Mouse (Mus musculus) G1E-ER4 (cell line): ENCODE results near the gene Rnf38. TPM values are rescaled to one million over a fixed set of nuclear protein-coding genes. Genes with fewer than 3 reads are reported as not detected.

Experiments
- GATA1 ChIP-seq: IDR thresholded peaks from one replicate; pipeline ENCODE4 v1.8.0; 2012; ENCODE audit warnings: low read length, inconsistent platforms
- polyA plus RNA-seq: library from polyadenylated mRNA; stranded (reverse); fragments of >175 nt; gene quantifications from 2 replicates; pipeline ENCODE4 v1.2.3, GENCODE M21; 2012

Rnf38 gene
- 13.7 and 22.3 TPM in 2 replicates for polyA plus RNA-seq

- TF ChIP-seq GATA1 = no peak
These were observed at the start of gene Rnf38 for GRCm38 (mm10) chr4:44233713-44234003. TSS of gene Rnf38 (minus strand) at chr4:44233789.

DNA sequence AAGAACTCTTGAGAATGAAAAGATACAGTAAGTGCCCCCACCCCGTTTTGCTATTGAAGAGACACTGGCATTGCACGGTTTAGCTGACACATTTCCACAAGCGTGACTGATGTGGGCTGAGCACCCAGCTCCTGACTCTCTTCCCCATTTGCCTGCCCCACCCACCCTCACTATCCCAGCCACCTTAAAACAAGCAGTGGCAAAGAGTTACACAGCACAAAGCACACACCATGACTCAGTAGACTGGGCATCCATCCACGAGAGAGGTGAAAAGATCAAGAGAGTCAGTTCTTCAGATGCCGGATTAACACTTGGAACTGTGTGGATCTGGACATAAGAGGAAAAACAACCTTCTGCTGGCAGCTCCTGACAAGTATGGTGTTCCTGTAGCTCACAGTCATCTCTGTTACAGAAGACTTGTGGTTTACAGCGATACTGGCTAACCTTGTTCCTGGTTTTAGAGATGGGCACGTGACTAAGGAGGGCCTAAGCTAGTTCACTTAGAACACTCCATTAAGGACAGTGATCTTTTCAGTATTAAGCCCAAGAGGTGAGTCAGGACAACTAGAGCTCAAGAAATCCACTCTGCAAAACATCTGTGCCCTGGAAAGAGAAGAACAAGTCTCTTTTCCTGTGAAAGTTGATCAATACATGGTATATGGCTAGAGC lies 48.1 kb upstream of the Rnf38 start:
- TF ChIP-seq GATA1 = no peak

DNA sequence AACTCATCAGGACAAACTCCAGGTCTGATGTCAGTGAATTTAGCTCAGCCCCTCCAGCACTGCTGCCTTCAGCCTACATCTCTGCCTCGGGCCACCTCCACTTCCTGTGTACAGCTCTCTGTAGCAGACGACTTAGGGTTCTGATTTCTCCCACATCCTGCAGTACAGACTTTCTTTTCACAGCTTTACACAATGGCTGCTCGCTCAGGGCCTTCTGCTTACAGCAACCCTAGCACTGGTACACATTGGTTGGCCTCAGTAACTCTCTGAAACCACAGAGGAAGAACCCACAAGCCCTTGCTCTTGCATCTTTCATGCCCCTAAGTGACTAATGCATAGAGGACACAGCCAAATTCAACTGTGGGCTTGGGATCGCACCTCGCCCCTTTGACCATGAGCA lies 37.5 kb upstream of the Rnf38 start:
- TF ChIP-seq GATA1 = no peak

DNA sequence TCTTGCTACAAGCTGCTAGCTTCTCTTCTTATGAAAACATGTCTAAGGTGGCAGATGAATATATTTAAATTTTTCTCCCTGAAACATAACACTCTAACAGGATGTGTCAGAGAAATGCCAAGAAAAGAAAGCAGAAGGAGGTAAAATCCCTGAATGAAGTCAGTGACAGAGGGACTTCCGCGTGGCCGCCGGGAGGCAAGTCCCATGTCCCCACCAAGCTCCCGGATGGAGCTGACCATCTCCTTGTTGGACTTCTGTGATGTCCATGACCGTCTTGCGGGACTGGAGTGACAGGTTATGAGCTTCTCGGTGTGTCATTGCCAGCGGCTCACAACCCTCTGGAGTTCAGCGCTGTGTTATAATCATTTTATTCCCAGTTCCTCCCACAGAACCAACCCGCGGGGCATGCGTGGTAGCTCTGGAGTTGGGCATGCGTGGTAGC lies 35.8 kb upstream of the Rnf38 start:
- TF ChIP-seq GATA1 = no peak

DNA sequence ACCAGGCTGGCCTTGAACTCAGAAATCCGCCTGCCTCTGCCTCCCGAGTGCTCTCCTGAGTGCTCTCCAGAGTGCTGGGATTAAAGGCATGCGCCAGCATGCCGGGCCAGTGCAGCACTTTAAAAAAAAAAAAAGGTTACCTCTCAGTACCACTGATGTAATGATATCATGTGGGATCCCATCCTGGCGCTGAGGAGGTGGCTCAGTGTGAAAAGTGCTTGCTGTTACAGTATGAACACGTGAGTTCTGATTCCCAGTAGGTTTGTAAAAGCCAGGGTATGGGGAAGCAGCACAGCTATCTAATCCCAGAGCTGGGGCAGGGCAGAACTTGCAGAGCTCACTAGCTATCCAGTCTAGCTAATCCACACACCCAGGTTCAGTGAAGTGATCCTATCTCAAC lies 33.8 kb upstream of the Rnf38 start:
- no peak for TF ChIP-seq GATA1

DNA sequence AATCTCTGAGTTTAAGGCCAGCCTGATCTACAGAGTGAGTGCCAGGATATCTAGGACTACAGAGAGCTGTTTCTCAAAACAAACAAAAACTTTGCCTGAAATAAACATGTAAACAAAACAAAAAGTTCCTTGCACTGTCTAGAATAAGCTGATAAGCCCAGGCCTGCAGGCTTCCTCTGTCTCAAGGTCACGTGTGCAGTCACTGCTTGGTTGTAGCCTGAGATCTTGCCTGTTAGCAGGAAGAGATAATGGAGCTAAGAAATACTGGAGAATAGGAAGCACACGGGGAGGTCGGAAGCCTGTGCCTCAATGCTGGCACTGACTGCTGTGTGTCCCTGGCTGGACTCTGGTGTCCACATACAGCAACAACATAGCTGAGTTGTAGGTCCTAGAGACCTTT lies 31.9 kb upstream of the Rnf38 start:
- no peak for TF ChIP-seq GATA1

DNA sequence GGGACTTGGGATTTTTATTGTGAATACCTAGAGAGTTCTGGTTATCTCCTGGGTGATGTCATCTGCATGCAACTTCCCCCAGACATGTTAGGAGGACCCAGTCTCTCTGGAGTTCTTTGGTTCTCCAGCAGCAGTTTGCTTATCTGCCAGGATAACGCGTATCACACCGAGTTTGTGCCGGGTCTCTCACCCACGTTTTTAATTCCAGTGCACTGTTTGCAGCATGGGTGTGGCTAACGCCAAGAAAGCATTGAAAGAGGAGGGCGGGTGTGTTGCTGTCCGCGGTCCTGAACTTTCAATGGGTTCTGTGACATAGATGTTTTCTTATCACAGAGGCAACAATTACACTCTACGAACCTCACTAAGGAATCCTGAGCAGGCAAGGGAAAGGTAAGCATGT lies 26.7 kb upstream of the Rnf38 start:
- no peak for TF ChIP-seq GATA1

- no peak for TF ChIP-seq GATA1
These were observed 25.5 kb upstream of the Rnf38 start for GRCm38 (mm10) chr4:44259126-44259525.

DNA sequence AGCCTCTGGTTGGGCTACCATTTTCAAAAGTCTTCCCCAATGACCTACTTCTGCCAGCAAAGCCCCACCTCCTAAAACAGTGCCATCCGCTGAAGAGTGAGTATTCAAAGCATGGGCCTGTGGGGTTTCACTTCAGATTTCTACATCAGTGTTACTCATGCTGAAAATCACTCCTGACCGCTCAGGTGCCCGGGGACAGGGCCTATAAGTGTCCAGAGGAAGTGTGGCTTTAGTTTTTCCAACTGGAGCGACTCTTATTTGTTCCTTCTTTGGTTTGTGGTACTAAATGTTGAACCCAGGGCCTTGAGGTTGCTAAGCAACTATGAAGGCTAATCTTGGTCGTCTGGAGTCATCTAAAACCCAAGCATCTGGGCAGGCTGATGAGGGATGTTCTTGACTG lies 21.0 kb upstream of the Rnf38 start:
- TF ChIP-seq GATA1 = no peak

DNA sequence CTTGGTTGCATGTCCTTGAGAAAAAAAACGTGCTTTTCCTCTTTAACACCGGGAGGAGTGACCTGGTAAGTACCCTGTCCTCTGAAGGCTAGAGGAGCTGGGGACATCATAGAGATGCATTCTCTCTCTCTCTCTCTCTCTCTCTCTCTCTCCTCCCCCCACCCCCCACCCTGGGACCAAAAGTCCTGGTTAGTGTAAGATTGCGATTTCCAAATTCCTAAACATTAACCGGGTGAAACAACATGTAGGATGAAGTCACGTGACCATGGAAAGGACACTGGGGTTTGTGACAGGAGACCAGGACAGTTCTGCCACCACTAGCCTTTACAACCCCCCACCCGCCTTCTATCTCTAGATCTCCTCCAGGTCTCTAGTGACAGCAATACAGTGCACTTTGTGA lies 19.6 kb upstream of the Rnf38 start:
- TF ChIP-seq GATA1 = no peak

- no peak for TF ChIP-seq GATA1
These were observed 18.7 kb upstream of the Rnf38 start for GRCm38 (mm10) chr4:44251966-44252916.

DNA sequence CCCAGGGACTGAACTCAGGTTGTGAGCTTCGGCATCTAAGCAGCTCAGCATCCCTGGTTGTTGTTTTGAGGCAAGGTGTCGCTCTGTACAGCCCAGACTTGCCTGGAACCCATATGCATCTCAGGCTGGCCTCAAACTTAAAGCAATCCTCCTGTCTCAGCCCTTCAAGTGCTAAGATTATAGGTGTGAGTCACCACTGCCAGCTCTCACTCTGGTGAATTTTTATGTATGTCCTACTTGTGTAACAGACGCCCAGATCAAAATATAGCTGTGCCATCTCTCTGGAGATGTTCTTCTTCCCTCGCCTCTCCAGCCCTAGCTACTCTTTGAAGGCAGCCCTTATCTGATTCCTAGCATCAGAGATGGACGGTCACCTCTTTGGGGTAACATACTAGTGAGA lies 17.9 kb upstream of the Rnf38 start:
- no peak for TF ChIP-seq GATA1

GRCm38 (mm10) chr4:44249705-44250104 lies 16.1 kb upstream of the Rnf38 start:
- TF ChIP-seq GATA1 = no peak

GRCm38 (mm10) chr4:44247051-44247939 lies 13.7 kb upstream of the Rnf38 start:
- no peak for TF ChIP-seq GATA1

- TF ChIP-seq GATA1 = no peak
These were observed 12.7 kb upstream of the Rnf38 start for GRCm38 (mm10) chr4:44246285-44246684.

DNA sequence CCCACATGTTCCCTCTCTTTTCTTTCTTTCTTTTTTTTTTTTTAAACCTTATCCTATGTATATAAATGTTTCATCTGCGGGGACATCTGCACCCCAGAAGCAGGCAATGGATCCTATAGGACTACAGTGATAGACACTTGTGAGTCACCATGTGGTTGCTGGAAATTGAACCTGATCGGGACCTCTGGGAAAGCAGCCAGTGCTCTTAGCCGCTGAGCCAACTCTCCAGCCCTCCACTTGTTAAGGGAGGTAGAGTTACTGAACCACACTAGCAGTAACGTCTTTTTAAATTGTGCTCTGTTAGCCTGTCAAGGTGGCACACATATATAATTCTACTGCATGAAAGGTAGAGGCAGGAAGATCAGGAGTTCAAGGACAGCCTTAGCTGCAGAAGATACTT lies 8.0 kb upstream of the Rnf38 start:
- no peak for TF ChIP-seq GATA1

- no peak for TF ChIP-seq GATA1
These were observed 2.4 kb upstream of the Rnf38 start for GRCm38 (mm10) chr4:44235946-44236345.
